Mouse (Mus musculus): ENCODE data around the gene Gm10488.
"Not testable (repeated sequence)": the region's sequence is repeated elsewhere in the genome, so short reads cannot be mapped to it uniquely, and the experiment has no call there.

The Gm10488 gene

DNA sequence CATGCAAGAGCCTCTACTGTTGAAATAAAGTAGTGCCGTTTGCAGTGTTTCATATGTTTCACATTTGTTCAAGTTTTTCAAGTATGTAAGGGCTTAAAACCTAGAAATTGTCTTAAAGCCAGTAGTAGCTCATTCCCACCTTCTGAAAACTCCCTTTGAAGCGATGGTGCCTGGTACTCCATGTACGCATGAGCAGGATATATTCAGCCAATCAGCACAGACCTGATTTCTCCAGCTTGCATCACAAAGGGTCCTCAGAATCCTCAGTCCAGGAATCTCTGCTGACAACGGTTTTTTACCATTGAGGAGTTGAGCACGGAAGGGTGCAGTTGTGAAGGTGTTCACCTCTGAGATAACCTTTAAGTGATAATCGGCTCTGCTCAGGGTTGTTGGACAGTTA, at the start of gene Gm10488:
Gm10488 (plus strand) TSS at position 301 of the 400 bp plus-strand sequence.
- DNase-seq (ENCODE audit: low read depth, low spot score), result not testable (repeated sequence)
